Mouse (Mus musculus) 3T3-L1 (cell line): ENCODE results near the gene Gm49322.
"Not testable (repeated sequence)": the region's sequence is repeated elsewhere in the genome, so short reads cannot be mapped to it uniquely, and the experiment has no call there.

Experiments
- DNase-seq: peaks from one replicate; pipeline ENCODE4 v3.0.0-alpha.2; 2015; ENCODE audit warnings: low read depth, low spot score

Gene Gm49322

GRCm38 (mm10) chr10:80605721-80606120 lies at the start of gene Gm49322:
Gm49322 (plus strand) TSS chr10:80606021.
- DNase-seq: not testable (repeated sequence)

DNA sequence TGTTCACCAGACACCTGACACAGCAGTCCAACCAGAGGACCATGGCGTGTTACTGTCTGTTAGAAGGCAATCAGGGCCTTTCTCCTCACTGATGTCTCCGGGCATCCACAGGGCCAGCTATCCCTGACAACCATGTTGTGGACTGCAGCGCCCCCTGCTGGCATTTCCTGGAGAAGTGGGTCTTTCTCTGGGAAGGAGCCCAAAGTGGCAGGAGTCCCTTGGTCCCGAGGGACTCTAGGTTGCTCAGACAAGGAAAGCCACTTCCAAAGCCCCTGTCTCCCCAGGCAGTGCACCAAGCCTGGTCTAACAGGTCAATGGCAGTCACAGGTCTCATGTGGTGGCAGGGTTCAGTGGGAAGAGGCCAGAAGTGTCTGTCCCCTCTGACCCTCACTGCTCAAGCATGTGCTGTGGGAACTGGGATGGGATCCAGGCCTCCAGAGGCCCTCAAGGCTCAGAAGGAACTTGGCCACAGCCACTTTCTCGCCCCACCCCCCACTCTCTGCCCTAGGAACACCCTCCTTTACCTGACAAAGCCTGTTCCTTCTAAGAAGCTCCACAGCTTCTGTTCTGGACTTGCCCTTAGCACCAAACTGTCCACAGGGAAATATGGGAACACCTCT lies 48.4 kb upstream of the Gm49322 start:
- DNase-seq: peak; percentile 77

DNA sequence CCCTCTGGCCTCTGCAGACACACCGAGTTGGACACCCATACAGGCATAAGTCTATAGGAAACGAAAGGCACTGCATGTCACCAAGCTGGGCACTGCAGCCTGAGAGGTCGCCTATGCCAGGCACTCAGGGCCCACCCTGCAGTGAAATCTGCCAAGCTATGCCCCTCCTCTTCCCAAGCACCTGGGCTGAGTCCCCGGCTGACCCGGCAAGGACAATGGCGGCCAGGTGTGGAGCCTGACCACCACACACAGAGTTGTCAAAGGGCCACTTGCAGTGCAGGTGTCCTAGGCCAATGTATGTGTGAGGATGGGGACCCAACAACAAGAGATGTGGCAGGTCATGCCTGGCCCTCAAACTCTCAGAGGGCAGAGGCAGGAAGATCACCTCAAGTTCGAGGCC lies 46.4 kb upstream of the Gm49322 start:
- no peak for DNase-seq

- no peak for DNase-seq
These were observed 45.2 kb upstream of the Gm49322 start for GRCm38 (mm10) chr10:80560621-80561020.

DNA sequence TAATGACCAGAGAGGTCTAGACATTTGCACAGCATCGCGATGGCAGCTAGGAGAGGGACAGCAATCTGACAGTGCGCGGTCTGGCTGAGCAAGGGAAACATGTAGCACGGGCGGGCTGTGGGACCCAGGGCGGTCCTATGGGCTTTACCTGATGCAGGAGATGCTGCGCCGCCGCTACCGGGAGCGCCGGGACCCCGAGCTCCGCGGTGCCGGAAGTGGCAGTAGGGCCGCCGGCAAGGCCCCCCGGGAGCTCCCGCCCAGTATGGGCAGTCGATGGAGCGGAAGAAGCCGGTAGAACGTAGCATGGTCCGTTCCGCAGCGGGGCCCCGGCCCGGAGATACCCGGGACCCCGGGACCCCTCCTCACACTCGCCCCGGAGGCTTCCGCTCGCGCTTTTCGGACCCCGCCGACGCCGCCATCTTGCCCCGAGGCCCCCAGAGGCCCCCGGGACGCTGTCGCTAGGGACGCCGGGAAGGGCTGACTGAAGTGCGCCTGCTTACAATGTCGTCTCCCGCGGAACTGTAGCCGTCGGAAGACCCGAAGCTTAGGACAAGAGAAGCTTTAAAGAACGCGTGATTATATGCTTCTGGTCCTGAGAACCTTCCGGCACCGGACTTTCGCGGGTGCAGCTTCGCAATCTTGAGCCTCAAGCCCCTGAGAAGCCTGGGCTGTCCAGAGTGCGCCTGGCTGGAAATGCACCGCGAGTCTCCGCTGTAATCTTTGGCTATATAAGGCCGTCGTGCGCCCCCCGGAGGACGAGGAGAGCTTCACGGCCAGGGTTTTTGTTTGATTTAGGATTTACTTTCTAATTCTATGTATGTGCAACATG lies 44.5 kb upstream of the Gm49322 start, which contains the start of gene Rexo1:
Gene Rexo1, minus strand, starts transcription at position 445 of the 829 bp plus-strand sequence.
- DNase-seq: peak; percentile 95

DNA sequence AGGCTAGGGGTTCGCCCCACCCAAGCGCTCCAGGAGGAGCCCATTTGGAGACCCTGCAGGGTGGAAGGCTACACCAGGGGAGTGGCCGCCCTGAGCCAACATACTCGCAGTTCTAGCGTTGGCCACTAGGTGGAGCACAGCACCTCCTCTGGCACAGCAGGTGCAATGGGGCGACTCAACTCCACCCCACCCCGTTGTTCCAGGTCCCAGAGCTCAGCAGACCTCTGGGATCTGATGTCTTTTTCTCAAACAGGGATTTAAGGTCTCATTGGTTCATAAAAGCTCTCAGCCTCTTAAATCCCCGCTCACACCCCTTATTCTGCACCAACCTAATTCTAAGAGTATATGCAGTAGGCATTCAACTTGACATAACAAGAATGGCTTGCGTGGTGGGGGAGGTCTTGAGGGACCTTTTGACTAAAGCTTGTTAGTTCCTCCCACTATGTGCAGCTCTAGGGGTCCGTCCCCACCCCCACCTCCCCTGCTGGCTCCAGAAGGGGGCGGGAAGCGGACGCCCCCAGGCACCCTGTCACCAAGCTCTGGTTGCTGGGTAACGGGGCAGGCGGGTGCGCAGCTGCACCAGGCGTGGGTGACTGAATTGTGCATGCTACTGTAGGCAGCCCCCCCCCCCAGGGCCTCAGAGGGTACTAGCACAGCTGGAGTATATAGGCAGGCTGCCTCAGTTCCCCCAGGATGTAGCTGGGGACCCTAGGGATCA lies 39.3 kb upstream of the Gm49322 start:
- DNase-seq: peak; percentile 87

- DNase-seq: no peak
These were observed 36.9 kb upstream of the Gm49322 start for GRCm38 (mm10) chr10:80568876-80569275.

GRCm38 (mm10) chr10:80569664-80570066 lies 36.2 kb upstream of the Gm49322 start:
- peak; percentile 35 for DNase-seq

DNA sequence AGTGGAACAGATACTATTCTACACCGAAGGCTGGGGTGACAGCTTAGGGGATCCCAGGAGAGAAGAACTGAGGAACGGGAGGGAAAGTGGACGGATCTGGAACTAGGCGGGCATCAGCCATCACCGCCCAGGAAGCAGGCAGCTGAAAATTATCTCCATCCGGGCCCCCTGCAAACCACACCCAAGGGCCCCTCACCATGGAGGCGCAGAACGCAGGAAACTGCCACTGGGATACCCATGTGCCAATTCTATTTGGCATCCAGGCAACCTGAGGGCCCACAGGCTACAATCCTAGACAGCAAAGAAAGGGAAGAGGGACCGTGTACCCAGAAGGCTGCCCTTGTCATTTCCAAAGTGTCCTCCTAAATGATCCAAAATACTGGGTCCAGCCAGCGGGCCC lies 35.4 kb upstream of the Gm49322 start:
- no peak for DNase-seq

DNA sequence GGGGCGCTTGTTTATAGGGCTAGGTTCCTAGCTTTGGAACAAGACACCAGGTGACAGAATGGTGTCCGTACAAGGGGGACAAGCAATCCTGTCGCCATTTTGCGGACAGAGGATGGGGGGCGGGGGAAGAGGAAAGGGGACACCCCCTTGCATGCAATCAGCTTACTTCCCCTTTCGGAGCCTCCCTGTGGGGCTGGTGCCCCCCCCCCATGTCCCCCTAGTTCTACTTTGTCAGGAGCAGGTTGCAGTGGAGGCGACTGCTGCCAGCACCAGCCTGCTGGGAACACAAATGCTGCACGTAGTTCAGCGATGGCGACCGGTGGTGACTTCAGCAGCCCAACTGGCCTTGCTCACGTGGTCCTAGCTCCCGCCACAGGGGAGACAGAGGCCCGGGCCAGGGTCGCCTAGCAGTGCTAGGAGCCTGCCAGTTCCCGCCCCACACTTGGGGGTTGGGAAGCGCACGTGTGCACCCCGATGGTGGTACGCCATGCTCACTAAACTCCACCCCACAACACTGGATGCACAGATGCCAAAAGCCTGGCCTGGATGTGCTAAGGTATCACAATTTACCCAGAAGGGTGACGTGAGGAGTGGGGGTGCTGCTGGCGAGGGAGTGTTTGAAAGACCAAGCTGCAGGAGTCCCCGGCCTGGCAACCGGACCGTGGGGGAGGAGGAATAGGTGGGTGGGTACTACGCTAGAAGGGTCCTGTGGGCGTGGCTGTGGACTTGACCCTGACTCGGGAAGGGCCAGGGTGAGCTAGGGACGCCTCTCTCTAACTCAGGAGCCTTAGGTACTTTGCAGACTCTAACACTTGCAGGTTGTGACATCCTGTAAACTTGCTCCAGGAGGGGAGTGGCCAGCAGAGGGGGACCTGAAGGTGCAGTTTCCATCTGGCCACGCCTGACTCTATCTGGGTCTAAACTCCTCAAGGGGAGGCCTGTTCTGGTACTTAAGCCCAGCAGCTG lies 34.7 kb upstream of the Gm49322 start:
- no peak for DNase-seq

GRCm38 (mm10) chr10:80572477-80572876 lies 33.3 kb upstream of the Gm49322 start:
- no peak for DNase-seq

DNA sequence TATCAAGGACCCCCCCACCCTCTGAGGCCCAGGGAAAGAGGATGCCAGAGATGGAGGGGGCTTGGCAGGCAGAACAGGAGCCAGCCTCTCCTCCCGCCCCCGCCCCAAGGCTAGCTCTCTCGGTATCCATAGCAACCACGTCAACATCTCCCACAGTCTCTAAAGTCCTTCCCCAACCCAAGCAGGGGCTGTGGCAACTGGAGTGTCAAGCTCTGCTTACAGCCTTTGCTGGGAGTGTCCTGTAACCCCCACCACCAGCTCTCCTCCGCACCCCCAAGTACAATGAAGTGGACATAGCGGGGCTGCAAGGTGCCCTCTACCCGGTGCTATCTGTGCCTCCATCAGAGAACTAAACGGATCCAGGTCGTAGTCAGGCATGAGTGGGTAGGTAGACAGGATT lies 31.9 kb upstream of the Gm49322 start:
- DNase-seq: no peak

GRCm38 (mm10) chr10:80574896-80575295 lies 30.9 kb upstream of the Gm49322 start:
- no peak for DNase-seq

DNA sequence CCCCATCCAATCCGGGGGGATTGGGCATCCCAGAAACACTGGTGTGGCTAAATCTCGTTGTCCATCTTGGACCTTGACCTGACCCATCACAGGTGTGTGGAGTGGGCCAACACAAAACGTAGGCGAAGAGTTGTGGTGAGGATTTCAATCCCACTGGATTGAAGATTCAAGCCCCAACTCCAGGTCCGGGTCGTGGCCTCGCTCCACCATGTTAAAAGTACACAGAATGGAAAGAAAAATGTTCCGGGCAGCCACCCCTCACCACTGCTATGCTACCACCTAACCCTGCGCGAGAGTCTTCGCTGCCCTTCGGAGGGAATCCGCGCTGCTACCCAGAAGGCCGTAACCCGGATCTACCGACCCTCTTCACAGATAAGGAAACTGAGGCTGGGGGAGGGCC lies 29.9 kb upstream of the Gm49322 start:
- DNase-seq: no peak

- DNase-seq: peak; percentile 53
These were observed 29.2 kb upstream of the Gm49322 start for GRCm38 (mm10) chr10:80576351-80577194.

DNA sequence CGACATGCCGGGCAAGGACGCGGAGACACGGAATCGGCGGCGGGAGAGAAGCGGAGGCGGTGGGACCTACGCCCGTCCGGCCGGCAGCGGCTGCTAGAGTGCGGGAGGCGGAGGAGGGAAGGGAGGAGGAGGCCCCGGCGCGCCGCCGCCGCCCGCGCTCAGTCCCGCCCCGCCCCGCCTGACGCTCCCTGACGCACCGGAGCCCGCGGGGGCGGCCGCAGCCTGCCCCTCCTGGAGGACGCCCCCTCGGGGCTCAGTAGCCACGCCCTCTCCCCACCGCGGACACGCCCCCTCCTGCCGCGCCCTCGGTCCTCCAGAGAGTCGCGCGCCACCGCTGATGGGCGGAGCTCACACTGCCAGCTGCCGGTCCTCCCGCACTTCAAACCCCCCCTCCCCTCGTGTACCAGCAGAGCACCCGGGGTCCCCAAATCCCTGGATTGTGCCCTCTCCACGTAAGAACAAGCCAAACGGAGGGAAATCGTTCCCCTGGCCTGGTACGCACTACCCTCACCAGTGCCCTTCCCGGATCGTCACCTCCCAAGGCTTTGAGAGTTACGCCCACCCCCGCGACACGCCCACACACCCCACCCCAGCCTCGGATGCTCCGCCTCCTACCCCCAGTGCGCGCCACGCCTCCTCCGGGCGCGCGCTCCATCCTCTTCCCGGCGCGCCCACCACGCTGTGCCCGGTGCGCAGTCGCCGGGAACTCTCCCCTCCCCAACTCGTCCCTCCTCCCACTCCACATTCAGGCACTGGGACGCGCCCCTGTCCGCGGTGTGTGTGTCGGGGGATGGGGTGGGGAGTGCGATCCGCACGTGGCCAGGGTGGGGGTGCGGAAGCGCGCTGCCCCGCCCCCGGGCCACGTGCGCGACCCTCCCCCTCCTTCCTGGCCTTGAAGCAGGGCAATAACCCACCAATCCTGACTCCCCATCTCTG lies 28.4 kb upstream of the Gm49322 start, which contains the start of gene Klf16:
Gene Klf16, minus strand, starts transcription at position 127 of the 936 bp plus-strand sequence.
- DNase-seq: peak; percentile 92

DNA sequence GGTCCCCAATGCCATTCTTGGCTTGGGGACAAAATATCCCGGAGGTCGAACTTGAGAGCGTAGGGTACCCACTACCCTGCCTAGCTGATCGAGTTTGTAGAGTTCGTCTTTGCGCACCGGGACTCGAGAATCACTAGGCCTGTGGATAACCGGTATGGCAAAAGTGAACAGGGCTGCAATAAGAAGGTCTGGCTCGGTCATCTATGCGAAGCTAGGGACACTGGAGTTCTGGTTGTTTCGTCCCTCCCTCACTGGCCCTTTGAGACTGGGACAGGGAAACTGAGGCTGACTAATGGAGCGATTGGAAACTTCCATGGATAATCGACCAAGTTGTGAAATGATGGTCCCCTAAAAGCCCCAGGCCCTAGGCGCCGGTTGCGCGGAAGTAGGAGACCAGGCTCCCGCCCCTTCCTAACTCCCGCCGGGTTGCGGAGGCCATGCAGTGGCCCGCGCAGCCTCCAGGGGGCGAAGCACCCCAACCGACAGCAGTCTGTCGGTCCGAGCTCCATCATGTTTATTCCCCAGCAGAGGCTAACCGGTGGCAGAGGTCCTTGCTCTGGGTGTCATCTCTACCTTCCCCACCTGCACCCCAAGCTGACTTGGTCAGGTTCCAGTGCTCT lies 27.6 kb upstream of the Gm49322 start:
- peak; percentile 86 for DNase-seq

DNA sequence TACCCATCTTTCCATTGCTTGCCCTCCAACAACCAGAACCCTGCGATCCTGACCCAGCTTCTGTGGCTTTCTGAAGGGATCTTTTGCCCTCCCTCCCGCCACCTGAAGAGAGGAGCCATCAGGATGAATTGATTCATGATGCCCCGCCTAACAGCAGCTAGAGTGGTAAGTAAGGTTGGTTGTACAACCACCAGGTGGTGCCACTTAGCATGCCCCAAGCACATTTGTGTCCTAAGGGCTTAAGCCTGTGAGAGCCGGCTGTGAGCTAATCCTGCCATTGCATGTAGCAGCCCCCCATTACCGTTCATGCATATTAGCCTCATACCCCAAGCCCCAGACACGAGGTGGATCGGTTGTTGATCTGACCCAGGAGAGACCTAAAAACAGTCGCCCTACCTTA lies 26.9 kb upstream of the Gm49322 start:
- peak; percentile 91 for DNase-seq

- DNase-seq: no peak
These were observed 22.8 kb upstream of the Gm49322 start for GRCm38 (mm10) chr10:80583047-80583446.
